Mouse (Mus musculus) adrenal gland, postnatal 25 days (tissue): Measurements from ENCODE around the gene Cryzl2. TPM values are rescaled to one million over a fixed set of nuclear protein-coding genes. Genes with fewer than 3 reads are reported as not detected.

ENCODE experiments used
- DNase-seq: peaks from one replicate; pipeline ENCODE4 v3.0.0; 2021; ENCODE audit warnings: mixed read lengths
- total RNA-seq: library from RNA; stranded (reverse); gene quantifications from 2 replicates; pipeline ENCODE4 v1.2.3, GENCODE M21; 2021

Cryzl2 gene
- total RNA-seq, 1 experiment from 2014 or later = 60.0 TPM

- peak; percentile 47 for DNase-seq
Observed at GRCm38 (mm10) chr1:157480090-157480489, 21.7 kb downstream of the Cryzl2 start.

- no peak for DNase-seq
Observed at GRCm38 (mm10) chr1:157480901-157481300, 22.5 kb downstream of the Cryzl2 start.

- DNase-seq = no peak
Observed at GRCm38 (mm10) chr1:157481666-157482065, 23.3 kb downstream of the Cryzl2 start.

DNA sequence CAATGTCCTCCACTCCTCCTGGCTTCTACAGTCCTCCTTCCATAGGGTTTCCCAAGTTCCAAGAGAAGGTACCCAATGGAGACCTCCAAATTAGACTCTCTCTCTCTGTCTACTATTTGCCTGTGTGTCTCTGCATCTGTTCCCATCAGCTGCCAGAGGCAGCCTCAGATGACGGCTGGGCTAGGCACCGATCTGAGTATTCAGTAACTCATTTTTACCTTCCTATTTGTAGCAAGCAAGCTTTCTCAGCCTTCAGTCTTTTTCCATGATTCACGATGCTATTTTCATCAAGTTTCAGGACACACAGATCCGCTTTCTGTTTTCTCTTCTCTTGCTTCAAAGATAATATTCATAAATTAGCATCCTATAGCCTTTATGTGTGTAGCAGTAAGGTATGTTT lies 25.8 kb downstream of the Cryzl2 start:
- DNase-seq = no peak

- no peak for DNase-seq
Observed at GRCm38 (mm10) chr1:157500657-157501056, 42.3 kb downstream of the Cryzl2 start.

- DNase-seq = no peak
Observed at GRCm38 (mm10) chr1:157501352-157501945, 43.1 kb downstream of the Cryzl2 start.

DNA sequence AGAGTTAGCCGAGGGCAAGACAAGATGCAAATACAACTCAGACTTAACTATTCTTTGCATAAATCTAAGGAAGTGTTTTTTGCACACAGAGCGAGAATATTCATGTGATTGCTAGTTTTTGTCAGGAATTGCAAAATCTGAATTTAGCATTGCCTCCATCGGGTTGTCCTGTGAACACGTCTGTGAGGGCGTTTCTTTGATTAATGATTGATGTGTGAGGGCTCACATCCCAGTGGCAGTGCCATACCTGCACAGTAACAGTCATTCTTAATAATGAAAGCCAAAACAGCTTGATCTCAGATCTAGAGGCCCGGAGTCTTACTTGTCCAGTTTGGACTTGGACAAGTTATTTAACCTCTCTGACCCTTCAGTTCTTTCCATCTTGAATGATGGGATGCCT lies 44.7 kb downstream of the Cryzl2 start:
- DNase-seq = no peak

- peak; percentile 27 for DNase-seq
Observed at GRCm38 (mm10) chr1:157506522-157506921, 48.1 kb downstream of the Cryzl2 start, which contains the start of gene Sec16b. Gene Sec16b, plus strand, starts transcription at chr1:157506728.

GRCm38 (mm10) chr1:157506995-157507595 lies 48.7 kb downstream of the Cryzl2 start:
- DNase-seq = peak; percentile 50

DNA sequence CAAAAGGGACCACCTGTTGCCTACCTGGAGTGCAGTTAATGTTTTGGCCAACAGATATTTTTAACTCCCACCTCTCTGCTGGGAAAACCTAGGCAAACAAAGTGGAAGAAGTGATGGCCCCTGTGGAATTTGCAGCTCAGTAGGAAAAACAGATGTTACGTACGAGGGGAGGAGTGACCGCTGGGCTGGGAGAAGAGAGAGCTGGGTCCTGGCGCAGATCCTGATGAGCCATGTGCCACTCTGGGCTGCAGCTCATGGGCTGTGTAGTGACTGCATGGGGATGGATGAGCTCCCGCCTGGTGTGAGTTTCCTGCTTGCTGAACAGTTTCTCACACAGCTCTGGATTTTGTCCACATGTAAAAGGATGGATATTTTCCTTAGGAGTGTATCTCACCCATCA lies 49.4 kb downstream of the Cryzl2 start:
- no peak for DNase-seq

DNA sequence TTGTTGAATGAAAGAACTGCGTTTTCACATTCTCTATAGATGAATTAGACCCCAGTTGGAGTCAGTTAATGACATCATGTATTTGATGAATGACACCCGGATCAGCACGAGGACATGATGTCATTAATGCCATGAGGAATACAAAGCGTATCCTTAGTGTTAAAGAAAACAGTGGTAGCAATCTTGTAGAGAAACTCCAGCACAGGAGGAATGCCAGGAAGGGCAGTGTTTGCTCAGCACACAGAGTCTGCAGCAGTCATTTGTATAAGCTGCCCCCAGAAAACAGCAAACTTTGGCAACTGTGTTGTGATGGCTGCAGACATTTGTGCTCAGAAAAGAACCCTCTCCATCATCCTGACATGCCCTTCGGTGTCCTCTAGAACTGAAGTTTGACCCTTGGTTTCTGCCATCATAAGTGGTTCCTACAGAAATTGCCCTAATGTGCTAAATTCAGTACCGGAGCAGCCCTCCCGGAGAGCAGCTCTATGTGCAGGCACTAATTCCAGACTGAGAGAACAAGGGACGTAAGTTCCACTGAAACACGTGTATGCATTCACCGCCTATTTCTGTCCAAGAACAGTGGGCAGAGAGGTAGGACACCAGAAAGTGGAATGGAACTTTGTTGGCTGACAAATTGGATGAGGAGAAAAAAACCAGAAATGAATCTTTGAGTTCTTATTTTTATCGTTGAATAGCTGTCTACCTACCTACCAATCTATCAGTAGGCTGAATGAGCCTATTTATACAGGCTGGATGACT lies 54.5 kb downstream of the Cryzl2 start:
- DNase-seq = no peak

GRCm38 (mm10) chr1:157513559-157513958 lies 55.2 kb downstream of the Cryzl2 start:
- no peak for DNase-seq

DNA sequence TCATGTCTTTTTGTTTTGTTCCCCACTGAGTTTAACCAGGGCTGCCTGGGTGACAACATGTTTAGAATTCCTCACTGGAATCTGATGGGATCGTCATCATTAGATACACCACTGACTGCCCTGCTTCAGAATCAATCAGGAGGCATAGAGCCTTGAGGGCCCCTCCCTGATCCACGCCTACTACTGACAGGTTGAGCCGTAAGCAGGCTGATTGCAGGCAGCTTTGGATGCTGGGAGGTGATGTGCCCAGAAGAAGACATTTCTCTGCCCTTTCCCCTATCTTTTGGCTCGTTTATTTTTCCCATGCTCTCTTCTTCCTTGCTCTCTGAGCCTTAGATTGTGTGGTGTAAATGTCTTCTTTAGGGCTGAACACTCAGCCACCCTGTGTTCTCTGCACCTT lies 55.9 kb downstream of the Cryzl2 start:
- DNase-seq = no peak

- DNase-seq = no peak
Observed at GRCm38 (mm10) chr1:157516838-157517808, 58.7 kb downstream of the Cryzl2 start.

DNA sequence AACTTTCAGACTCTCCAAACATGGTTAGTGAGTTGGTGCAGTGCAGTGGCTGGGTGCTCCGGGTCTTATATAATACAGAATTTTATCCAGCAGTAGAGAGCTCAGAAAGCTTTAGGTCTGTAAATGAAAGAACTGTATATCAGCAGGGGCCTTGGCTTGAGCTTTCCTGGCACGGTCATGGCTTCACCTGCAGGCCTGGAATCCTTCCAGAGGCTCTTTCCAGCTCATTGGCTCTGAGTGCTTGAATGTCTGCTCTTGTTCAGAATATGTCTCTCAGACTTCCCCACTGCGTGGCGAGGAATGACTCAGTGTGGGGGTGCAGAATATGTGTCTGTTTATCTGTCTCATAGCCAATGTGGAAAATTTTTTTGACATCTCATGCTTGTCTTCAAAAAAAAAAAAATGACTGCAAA lies 59.7 kb downstream of the Cryzl2 start:
- peak; percentile 38 for DNase-seq

- DNase-seq = no peak
Observed at GRCm38 (mm10) chr1:157519396-157519795, 61.0 kb downstream of the Cryzl2 start.

DNA sequence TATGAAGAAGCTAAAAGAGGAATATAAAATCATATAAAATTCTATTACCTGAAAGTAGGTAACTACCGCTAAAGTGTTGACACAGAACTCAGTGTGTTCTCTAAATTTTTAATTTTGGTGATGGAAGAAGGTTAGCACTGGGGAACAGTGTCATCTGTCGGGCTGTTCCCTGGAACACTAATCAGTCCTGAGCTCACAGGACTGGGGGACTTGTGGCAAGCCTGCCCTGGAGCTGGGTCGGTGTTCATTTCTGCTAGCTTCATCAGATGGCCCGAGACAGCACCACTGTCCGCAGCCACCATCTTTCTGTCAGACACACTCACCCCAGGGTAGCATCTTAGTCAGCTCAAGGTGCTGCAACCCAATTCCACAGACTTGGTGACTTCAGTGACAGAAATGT lies 63.9 kb downstream of the Cryzl2 start:
- DNase-seq = no peak

- no peak for DNase-seq
Observed at GRCm38 (mm10) chr1:157524775-157525174, 66.4 kb downstream of the Cryzl2 start.

GRCm38 (mm10) chr1:157525692-157526354 lies 67.4 kb downstream of the Cryzl2 start:
- DNase-seq = no peak

DNA sequence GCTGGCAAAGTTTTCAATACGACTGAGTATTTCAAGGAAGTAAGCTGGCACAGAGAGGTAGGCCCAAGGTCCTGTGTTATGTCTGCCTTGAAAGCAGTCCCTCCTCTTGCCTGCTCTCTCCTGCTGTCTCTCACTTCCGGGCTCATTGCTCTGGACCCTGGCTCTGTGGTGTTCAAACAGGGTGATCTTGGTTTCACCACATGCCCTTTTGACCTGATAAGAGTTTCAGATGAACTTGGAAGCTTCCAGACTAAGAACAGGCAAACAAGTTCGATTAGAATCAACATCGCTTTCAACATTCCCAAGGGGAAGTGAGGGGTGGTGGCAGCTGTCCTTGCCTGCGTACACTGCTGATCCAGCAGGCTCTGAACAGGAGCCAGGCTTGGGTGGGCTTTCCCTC lies 68.2 kb downstream of the Cryzl2 start:
- no peak for DNase-seq

DNA sequence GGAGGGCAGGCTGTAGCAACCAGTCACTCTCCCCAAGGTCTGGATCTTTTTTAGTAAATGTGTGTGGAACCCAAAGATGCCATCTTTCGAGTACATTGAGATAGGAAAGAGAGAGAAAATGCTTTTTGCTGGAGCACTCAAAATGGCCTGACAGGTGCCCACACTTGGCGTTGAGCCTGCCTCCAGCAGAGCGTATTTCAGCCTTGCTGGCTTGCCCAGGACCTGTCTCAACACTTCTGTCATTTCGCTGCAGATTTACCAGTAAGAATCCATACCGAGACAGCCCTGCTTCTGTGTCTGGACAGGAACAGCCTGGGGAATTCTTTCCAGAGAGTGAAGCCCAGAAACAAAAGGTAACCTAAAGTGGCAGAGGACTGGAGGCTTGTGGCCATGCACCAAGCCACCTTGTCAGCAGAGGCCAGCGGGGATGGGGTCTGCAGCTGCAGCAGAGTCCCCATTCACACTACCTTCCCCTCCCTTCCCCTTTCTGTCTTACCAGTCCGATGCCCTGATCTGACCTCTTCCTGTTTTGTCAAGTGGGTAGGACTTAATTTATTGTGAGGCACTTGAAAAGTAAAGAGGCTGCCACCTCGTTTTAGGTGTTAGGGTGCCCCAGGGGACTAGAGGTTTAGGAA lies 74.6 kb downstream of the Cryzl2 start:
- no peak for DNase-seq
